Mouse (Mus musculus) limb, embryonic 10.5 days (tissue): ENCODE results near the gene Fbxo3. TPM values are rescaled to one million over a fixed set of nuclear protein-coding genes. Genes with fewer than 3 reads are reported as not detected.
"Not testable (repeated sequence)": the region's sequence is repeated elsewhere in the genome, so short reads cannot be mapped to it uniquely, and the experiment has no call there.

ENCODE experiments used
- DNase-seq: peaks from one replicate; pipeline ENCODE4 v3.0.0-alpha.2; 2017; ENCODE audit warnings: low spot score
- H3K27ac ChIP-seq: fragments of 300-500 bp; sonication (generic); 2 replicates; pipeline ENCODE4 v1.5.1; 2016; ENCODE audit warnings: mild to moderate bottlenecking
- H3K27me3 ChIP-seq: fragments of 300-500 bp; sonication (generic); 2 replicates; pipeline ENCODE4 v1.6.1; 2016; ENCODE audit warnings: low read depth, mild to moderate bottlenecking; ENCODE audit not compliant: poor library complexity, severe bottlenecking
- H3K36me3 ChIP-seq: fragments of 300-500 bp; sonication (generic); 2 replicates; pipeline ENCODE4 v1.6.1; 2016; ENCODE audit warnings: mild to moderate bottlenecking, moderate library complexity
- H3K4me1 ChIP-seq: fragments of 300-500 bp; sonication (generic); 2 replicates; pipeline ENCODE4 v1.6.1; 2016
- H3K4me3 ChIP-seq: fragments of 300-500 bp; sonication (generic); 2 replicates; pipeline ENCODE4 v1.5.1; 2016; ENCODE audit warnings: mild to moderate bottlenecking, moderate library complexity
- H3K9me3 ChIP-seq: fragments of 300-500 bp; sonication (generic); replicated peaks from 2 replicates; pipeline ENCODE4 v1.6.1; 2016; ENCODE audit warnings: mild to moderate bottlenecking
- WGBS: fragments of 180-500 bp; shearing (Covaris S2); methylation state at CpG from one replicate; pipeline ENCODE4 v1.1.7; 2016; 5-methylcytosine and 5-hydroxymethylcytosine counted together
- polyA plus RNA-seq: library from polyadenylated mRNA; unstranded; fragments of >200 nt; fragmentation: Nextera tagmentation; extraction: Ambion mirVana; gene quantifications from 2 replicates; pipeline ENCODE4 v1.2.1, GENCODE M21; 2016

The Fbxo3 gene
- polyA plus RNA-seq, 1 experiment from 2014 or later: 47.8 TPM

DNA sequence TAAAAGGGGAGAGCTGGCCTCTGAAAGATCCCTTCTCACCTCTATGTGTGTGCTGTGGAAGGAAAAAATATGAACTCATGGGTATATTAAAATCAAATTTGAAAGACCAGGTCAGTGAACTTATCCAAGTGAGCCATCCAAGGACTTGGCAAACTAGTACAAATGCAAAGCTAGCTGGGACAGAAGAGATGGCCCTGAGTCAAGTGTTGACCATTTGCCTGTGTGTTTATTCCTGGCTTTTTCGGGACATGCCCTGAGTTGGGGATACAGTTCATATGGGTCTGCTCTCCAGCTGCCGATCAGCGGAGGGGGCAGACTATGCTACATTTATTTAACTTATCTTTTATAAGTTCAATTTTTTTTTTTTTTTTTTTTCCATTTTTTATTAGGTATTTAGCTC is 18.7 kb upstream of the Fbxo3 start:
- H3K36me3 ChIP-seq, H3K27ac ChIP-seq: not testable (repeated sequence)
- WGBS: 93% methylated on average over 3 of the region's 3 CpGs

DNA sequence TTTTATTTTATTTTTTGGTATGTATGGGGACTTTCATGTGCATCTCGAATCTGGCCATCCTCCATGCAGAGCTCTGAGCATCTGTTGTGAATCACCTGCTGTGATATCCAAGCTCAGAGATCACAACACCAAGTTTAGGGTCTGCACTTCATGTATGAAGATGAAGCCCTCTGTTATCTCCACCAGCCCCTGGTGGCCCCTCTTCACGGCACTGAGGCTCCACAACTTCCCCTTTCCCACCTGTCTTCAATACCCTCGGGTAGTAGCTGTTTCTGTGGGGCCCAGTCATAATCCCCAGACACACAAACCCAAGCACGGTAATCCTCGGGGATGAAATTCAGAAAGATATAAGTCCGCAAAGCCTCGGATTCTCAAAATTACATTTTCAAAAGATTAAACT is 4.4 kb upstream of the Fbxo3 start:
- H3K4me1 ChIP-seq: peaks cover 5% of the 10 kb centered on the region
- no peak overlapping the region for H3K27ac ChIP-seq
- DNase-seq: no peak
- WGBS: 89% methylated on average over 7 of the region's 7 CpGs
- no peak overlapping the region for H3K4me3 ChIP-seq
- no peaks in the 10 kb centered on the region for H3K36me3 ChIP-seq
- no peaks in the 10 kb centered on the region for H3K9me3 ChIP-seq
- H3K27me3 ChIP-seq: no peaks in the 10 kb centered on the region

More for the DNA sequence above, 18.7 kb upstream of the Fbxo3 start:
- H3K9me3 ChIP-seq, H3K4me1 ChIP-seq, H3K27me3 ChIP-seq, DNase-seq, H3K4me3 ChIP-seq: not testable (repeated sequence)

DNA sequence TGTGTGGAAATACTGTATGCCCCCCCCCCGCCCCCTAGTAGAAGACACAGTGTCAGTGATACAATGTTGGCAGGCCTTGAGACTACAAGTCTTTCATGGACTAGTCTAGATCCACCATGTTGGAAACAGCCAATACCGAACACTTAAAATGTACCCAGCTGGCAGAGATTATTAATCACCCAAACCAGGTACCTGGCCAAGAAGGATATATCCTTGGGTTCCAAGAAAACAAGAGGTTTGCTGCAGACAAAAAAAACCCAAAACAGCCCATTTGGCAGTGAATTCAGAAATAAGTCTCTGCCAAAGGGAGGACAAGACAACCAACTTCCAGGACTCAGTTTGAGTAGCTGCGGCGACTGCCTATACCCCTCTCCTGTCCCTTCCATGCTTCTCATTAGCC is 2.9 kb upstream of the Fbxo3 start:
- no peak overlapping the region for H3K27ac ChIP-seq
- H3K9me3 ChIP-seq: no peaks in the 10 kb centered on the region
- H3K4me3 ChIP-seq: no peak overlapping the region
- H3K36me3 ChIP-seq: no peaks in the 10 kb centered on the region
- no peaks in the 10 kb centered on the region for H3K27me3 ChIP-seq
- 93% methylated on average over 4 of the region's 4 CpGs for WGBS
- H3K4me1 ChIP-seq: peaks cover 15% of the 10 kb centered on the region
- no peak for DNase-seq

DNA sequence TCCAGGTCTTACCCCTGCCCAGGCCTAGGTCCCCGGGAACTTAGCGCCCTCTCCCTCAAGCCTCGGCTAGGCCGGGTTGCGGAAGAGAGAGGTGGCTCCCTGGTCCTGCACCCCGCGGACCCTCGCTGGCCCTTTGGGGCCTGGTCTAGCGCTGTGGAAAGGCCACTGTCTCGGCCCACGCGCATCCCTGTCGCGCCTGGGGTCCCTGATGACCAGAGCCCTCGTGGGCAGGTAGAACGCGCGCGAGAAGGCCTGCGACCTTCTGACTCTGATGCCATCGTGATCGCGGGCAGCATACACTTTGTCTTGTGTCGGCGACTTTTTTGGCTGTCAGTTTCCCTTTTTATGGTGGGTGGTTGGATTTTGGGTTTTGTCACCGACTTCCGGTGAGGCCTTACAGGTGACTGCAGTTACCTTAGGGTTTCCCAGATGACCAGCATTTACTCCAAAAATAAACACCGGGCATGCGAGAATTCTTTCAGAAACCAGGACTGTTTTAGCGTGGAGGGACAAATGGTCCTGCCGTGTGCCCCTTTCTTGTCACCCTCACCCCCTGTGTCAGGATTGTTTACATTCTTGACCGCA is 710 bp downstream of the Fbxo3 start, which contains the start of gene 4931422A03Rik:
TSS of gene 4931422A03Rik (minus strand) at position 223 of the 585 bp plus-strand sequence.
- H3K4me1 ChIP-seq: peaks cover 15% of the 10 kb centered on the region
- no peak for DNase-seq
- H3K36me3 ChIP-seq: peaks cover 6% of the 10 kb centered on the region; the same call in 1 of the 2 replicates
- peak within 1 kb of the TSS; percentile 77 for H3K4me3 ChIP-seq
- 1% methylated on average over 32 of the region's 32 CpGs for WGBS
- H3K27ac ChIP-seq: peak within 1 kb of the TSS; percentile 90
- H3K27me3 ChIP-seq: no peaks in the 10 kb centered on the region
- no peaks in the 10 kb centered on the region for H3K9me3 ChIP-seq

DNA sequence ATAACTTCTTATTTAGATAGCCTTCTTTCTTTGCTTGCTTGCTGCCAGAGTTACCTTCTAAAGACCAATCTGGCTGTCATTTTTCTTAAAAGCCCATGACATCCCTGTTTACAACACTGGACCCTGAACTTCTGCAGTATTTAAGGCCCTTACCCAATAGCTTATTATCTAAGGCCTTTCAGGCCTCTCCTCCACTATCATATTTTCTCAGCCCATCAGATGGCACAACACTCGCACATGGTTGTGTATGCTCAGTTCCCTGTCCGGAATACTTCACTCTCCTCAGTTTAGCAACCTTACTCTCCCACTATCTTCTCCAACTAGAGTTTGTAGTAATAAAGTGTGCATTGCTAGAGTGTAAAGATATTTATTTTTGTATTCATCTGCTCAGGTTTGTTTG is 1.6 kb downstream of the Fbxo3 start:
- H3K27me3 ChIP-seq: no peaks in the 10 kb centered on the region
- 91% methylated on average over 2 of the region's 2 CpGs for WGBS
- no peaks in the 10 kb centered on the region for H3K9me3 ChIP-seq
- no peak overlapping the region for H3K27ac ChIP-seq
- DNase-seq: no peak
- H3K4me1 ChIP-seq: peaks cover 15% of the 10 kb centered on the region
- H3K4me3 ChIP-seq: peak overlapping the region; percentile 77
- H3K36me3 ChIP-seq: peaks cover 8% of the 10 kb centered on the region

DNA sequence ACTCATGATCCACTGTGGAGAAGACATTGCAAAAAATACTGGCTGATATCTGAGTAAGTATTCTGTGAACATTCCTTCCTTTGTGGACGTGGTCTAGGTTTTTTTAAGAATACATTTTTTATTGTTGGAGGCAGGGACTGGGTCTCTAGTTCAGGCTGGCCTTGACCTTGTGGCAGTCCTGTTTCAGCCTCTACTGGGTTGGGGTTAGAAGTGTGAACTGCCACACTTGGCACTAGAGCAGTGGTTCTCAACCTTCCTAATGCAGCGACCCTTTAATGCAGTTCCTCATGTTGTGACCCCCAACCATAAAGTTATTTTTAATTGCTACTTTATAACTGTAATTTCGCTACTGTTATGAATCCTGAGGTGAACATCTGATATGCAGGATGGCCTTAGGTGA is 2.9 kb downstream of the Fbxo3 start:
- no peaks in the 10 kb centered on the region for H3K9me3 ChIP-seq
- no peak for DNase-seq
- peaks cover 15% of the 10 kb centered on the region for H3K4me1 ChIP-seq
- H3K36me3 ChIP-seq: peaks cover 16% of the 10 kb centered on the region
- 91% methylated on average over 3 of the region's 3 CpGs for WGBS
- no peak overlapping the region for H3K4me3 ChIP-seq
- H3K27me3 ChIP-seq: no peaks in the 10 kb centered on the region
- H3K27ac ChIP-seq: no peak overlapping the region

DNA sequence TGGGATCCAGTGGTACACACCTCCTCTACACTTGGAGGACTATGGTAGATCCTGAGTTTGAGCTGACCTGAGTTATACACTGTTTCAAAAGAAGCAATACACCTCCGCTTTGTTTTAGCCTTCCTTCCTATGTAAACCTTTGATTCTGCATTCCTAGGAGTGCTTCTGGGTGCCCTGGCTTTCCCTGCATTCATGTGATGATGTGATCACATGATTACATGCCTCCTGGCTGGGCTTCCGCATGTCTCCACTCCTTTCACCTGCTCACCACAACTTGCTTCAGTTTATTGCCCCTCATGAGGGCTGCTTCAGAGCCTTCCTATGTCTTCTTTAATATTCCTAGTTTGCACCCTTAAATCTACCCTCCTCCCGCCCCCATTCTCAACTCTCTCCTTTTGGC is 4.5 kb downstream of the Fbxo3 start:
- Histone ChIP-seq H3K4me3 (no peak overlapping the region), H3K27ac (no peak overlapping the region), H3K36me3 (peaks cover 32% of the 10 kb centered on the region), H3K4me1 (peaks cover 15% of the 10 kb centered on the region), H3K27me3 (no peaks in the 10 kb centered on the region), H3K9me3 (no peaks in the 10 kb centered on the region)
- no peak for DNase-seq
- WGBS: 90% methylated on average over 3 of the region's 3 CpGs

DNA sequence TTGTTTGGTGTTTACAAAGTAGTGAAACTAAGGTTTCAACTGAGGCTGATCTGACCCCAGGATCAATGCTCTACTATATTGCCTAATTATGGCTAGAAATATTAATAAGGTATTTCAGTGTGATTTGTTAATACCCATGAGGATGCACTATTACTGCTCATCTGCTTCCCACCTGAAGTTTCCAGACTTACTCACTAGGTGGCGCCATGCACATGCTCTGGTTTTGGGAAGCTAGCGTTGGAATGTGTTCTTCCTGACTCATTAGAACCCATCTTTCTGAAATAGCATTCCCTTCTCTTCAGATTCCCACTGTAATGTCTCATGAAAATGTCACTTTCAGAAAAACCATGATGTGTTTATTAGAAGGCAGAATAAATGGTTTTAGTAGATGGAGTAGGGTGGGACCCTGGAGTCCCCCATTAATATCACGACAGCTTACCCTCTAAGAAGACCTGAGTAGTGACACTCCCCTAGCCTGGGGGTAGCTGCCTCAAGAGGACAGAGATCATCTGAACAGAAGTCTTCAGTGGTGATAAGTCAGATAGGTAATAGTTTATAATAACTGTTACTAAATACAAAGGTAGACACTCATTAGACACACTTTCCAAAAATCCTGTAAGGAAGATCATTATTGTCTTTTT is 7.4 kb downstream of the Fbxo3 start:
- peak; percentile 65 for DNase-seq
- WGBS: 37% methylated on average over 3 of the region's 3 CpGs
- peaks cover 58% of the 10 kb centered on the region for H3K36me3 ChIP-seq

DNA sequence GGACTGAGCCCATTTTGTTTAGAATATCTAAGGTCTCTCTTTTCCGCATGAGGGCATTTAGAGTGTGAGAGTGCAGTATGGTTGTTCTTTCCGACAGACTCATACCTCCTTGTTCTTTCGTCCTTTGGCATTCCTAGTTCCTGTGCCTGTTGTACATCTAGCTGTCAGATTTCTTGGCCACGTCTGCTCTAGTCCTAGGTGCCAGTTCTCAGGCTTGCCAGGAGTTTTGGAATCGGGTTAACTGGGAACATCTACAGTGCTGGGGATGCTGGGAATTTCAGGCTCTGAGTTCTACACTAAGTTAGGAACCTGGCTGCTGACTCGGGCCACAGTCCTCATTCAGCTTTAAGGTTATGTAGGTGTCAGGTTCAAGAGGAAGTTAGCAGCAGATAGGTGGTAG is 8.1 kb downstream of the Fbxo3 start:
- no peak for DNase-seq
- no peak overlapping the region for H3K4me3 ChIP-seq
- no peaks in the 10 kb centered on the region for H3K27me3 ChIP-seq
- no peak overlapping the region for H3K27ac ChIP-seq
- WGBS: 89% methylated on average over 6 of the region's 6 CpGs
- H3K4me1 ChIP-seq: no peaks in the 10 kb centered on the region
- no peaks in the 10 kb centered on the region for H3K9me3 ChIP-seq
- H3K36me3 ChIP-seq: peaks cover 63% of the 10 kb centered on the region

More for the DNA sequence above, 7.4 kb downstream of the Fbxo3 start:
- Histone ChIP-seq H3K9me3 (no peaks in the 10 kb centered on the region), H3K4me1 (no peaks in the 10 kb centered on the region), H3K27ac (no peak overlapping the region), H3K27me3 (no peaks in the 10 kb centered on the region), H3K4me3 (no peak overlapping the region)

DNA sequence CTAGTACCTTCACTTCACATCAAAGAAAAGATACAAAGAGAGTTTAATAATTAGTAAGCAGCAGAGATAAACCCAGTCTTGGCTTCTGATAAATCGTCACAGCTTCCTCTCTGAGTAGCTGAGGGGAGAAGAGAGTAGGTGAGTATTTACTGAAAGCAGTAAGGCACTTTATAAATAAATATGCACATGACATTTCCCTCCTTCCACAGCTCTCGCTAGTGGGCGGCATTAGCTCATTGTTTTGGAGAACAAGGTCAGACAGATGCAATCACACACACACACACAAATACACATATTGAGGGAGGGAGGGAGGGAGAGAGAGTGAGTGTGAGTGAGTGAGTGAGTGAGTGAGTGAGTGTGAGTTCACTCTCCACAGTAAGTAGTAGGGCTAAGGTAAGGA is 8.8 kb downstream of the Fbxo3 start:
- peaks cover 68% of the 10 kb centered on the region for H3K36me3 ChIP-seq
- H3K4me3 ChIP-seq: no peak overlapping the region
- DNase-seq: no peak
- WGBS: 83% methylated on average over 3 of the region's 3 CpGs
- no peaks in the 10 kb centered on the region for H3K4me1 ChIP-seq
- H3K9me3 ChIP-seq: no peaks in the 10 kb centered on the region
- no peak overlapping the region for H3K27ac ChIP-seq
- H3K27me3 ChIP-seq: no peaks in the 10 kb centered on the region

DNA sequence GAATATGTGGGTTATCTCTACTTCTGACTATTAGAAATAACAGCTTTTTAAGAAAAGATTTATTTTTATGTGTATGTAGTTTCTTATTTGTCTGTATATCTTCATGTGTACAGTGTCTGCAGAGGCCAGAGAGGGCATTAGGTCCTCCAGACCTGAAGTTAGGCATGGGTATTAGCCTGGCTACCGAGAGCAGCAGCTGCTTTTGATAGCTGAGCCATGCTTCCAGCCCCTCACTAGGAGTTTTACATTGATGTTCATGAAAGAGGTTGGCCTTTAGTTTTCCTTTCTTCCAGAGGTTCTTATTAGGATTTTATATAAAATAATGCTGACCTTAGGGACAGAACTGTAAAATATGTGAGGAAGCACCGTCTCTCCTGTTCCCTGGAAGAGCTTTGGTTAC is 10.7 kb downstream of the Fbxo3 start:
- Histone ChIP-seq H3K36me3 (peaks cover 68% of the 10 kb centered on the region), H3K9me3 (no peaks in the 10 kb centered on the region), H3K27me3 (no peaks in the 10 kb centered on the region), H3K27ac (no peak overlapping the region), H3K4me3 (no peak overlapping the region), H3K4me1 (no peaks in the 10 kb centered on the region)
- 79% methylated on average over 2 of the region's 2 CpGs for WGBS
- DNase-seq: no peak

DNA sequence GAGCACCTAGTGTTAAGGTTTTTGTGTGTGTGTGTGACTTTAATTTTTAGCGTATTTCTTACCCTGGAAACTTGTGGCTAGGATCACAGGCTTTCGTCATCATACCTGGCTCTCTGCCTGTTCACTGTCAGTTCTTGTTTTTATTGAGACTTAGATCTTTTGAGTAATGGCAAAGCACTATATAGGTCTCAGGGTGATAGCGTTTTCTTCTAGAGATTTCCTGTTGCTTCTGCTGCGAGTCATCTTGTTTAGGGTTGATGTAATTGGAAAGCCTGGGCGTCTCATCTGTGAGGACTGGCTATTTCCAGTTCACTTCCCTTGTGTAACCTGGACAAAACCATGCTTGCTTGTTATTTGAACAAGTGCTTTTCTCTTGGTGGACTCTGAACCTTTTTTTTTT is 14.1 kb downstream of the Fbxo3 start:
- no peak for DNase-seq
- no peaks in the 10 kb centered on the region for H3K4me1 ChIP-seq
- H3K36me3 ChIP-seq: peaks cover 65% of the 10 kb centered on the region
- no peak overlapping the region for H3K4me3 ChIP-seq
- H3K27ac ChIP-seq: no peak overlapping the region
- 91% methylated on average over 5 of the region's 5 CpGs for WGBS
- H3K27me3 ChIP-seq: no peaks in the 10 kb centered on the region
- no peaks in the 10 kb centered on the region for H3K9me3 ChIP-seq

DNA sequence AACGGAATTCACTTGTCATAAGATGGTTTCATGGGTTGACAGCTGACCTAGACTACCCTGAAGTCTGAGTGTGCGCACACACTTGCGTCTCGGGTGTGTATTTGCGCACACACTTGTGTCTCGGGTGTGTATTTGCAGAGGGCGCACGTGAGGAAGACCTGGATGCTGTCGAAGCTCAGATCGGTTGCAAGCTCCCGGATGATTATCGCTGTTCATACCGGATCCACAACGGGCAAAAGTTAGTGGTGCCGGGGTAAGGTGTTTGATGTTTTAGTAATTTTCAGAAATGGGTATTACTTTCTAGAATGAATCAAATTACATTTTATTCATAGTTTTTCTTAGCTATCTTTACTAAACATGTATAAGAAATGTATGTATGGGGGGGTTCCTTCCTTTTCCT is 15.2 kb downstream of the Fbxo3 start:
- Histone ChIP-seq H3K9me3 (no peaks in the 10 kb centered on the region), H3K4me1 (no peaks in the 10 kb centered on the region), H3K36me3 (peaks cover 59% of the 10 kb centered on the region), H3K27me3 (no peaks in the 10 kb centered on the region), H3K27ac (no peak overlapping the region), H3K4me3 (no peak overlapping the region)
- DNase-seq: no peak
- WGBS: 96% methylated on average over 15 of the region's 15 CpGs
